Mouse (Mus musculus) mature B cell (primary cell): ENCODE measurements around the gene Fam167b.

ENCODE experiments used
- in situ Hi-C: fragments of 300-500 bp; cut with MboI; formaldehyde crosslinking; loops from 2 replicates; pipeline ENCODE4 v1.14.3; 2019

The Fam167b gene

GRCm38 (mm10) chr4:129578466-129578865 is at the start of gene Fam167b:
Gene Fam167b, minus strand, starts transcription at chr4:129578549.
- in situ Hi-C loops: no loop called here

- in situ Hi-C loops: no loop called here
These were observed 47.7 kb upstream of the Fam167b start for GRCm38 (mm10) chr4:129626035-129626434.

- in situ Hi-C loops: no loop called here
These were observed 47.1 kb upstream of the Fam167b start for GRCm38 (mm10) chr4:129625496-129625895.

- in situ Hi-C loops: no loop called here
These were observed 46.7 kb upstream of the Fam167b start for GRCm38 (mm10) chr4:129625029-129625370.

- in situ Hi-C loops: no loop called here
These were observed 46.1 kb upstream of the Fam167b start for GRCm38 (mm10) chr4:129624281-129625028.

GRCm38 (mm10) chr4:129623681-129624091 is 45.3 kb upstream of the Fam167b start, which contains the start of gene Ccdc28b:
Gene Ccdc28b, minus strand, starts transcription at chr4:129623947.
- in situ Hi-C loops: no loop called here

- in situ Hi-C loops: no loop called here
These were observed 44.6 kb upstream of the Fam167b start for GRCm38 (mm10) chr4:129622803-129623535.

GRCm38 (mm10) chr4:129622120-129622802 is 43.9 kb upstream of the Fam167b start:
- in situ Hi-C loops: no loop called here

- in situ Hi-C loops: no loop called here
These were observed 43.0 kb upstream of the Fam167b start for GRCm38 (mm10) chr4:129621283-129621841.

GRCm38 (mm10) chr4:129620419-129621282 is 42.3 kb upstream of the Fam167b start:
- in situ Hi-C loops: no loop called here

GRCm38 (mm10) chr4:129618786-129619691 is 40.7 kb upstream of the Fam167b start, which contains the start of gene Iqcc:
Gene Iqcc, minus strand, starts transcription at chr4:129619099.
- in situ Hi-C loops: no loop called here

GRCm38 (mm10) chr4:129618031-129618430 is 39.7 kb upstream of the Fam167b start:
- in situ Hi-C loops: no loop called here

GRCm38 (mm10) chr4:129617121-129617641 is 38.8 kb upstream of the Fam167b start:
- in situ Hi-C loops: no loop called here

GRCm38 (mm10) chr4:129616631-129617030 is 38.3 kb upstream of the Fam167b start:
- in situ Hi-C loops: no loop called here

- in situ Hi-C loops: no loop called here
These were observed 37.5 kb upstream of the Fam167b start for GRCm38 (mm10) chr4:129615801-129616290.

GRCm38 (mm10) chr4:129614093-129614492 is 35.7 kb upstream of the Fam167b start, which contains the start of gene Dcdc2b:
Gene Dcdc2b, minus strand, starts transcription at chr4:129614257.
- in situ Hi-C loops: no loop called here

- in situ Hi-C loops: no loop called here
These were observed 32.1 kb upstream of the Fam167b start for GRCm38 (mm10) chr4:129610472-129610871.

GRCm38 (mm10) chr4:129610026-129610425 is 31.7 kb upstream of the Fam167b start:
- in situ Hi-C loops: no loop called here

GRCm38 (mm10) chr4:129609139-129609631 is 30.8 kb upstream of the Fam167b start:
- in situ Hi-C loops: loop anchor here (10.0 kb wide), 1 partner anchor 64 kb away; the partner anchor contains the start of gene Hdac1
